8 mouse cellular contexts compared by ENCODE assay signal in genomic region chr17:83706594-83707126, GRCm38 (mm10). TPM values are rescaled to one million over a fixed set of nuclear protein-coding genes. Genes with fewer than 3 reads are reported as not detected.
DNase-seq lines count a peak whose midpoint lies in the region; ATAC-seq and TF ChIP-seq lines count a peak whose summit lies in the region.

No protein-coding gene starts in this region.

- no peaks in the 10 kb centered on the region for H3K9me3 ChIP-seq in heart, embryonic 10.5 days
- no peaks in the 10 kb centered on the region for H3K9me3 ChIP-seq in lung, embryonic 16.5 days (ENCODE audit: control insufficient read depth, low read length)

- ATAC-seq in lung, embryonic 16.5 days (ENCODE audit: low read depth): peak; percentile 73

- H3K4me2 ChIP-seq in lung, embryonic 16.5 days (ENCODE audit: low read depth, low read length): peak overlapping the region; percentile 88

- no peaks in the 10 kb centered on the region for H3K27me3 ChIP-seq in heart, embryonic 10.5 days (ENCODE audit: insufficient read depth, poor library complexity, severe bottlenecking)
- H3K27me3 ChIP-seq in lung, embryonic 16.5 days (ENCODE audit: control insufficient read depth, insufficient read depth, low read depth, low read length): no peaks in the 10 kb centered on the region

- peaks cover 20% of the 10 kb centered on the region; the same call in 1 of the 2 replicates for H3K36me3 ChIP-seq in heart, embryonic 10.5 days
- H3K36me3 ChIP-seq in lung, embryonic 16.5 days (ENCODE audit: control insufficient read depth, insufficient read depth, low read length): no peaks in the 10 kb centered on the region; the same call in 1 of the 2 replicates

- no peak for TF ChIP-seq POLR2A in olfactory bulb, adult 2 months (IDR thresholded peaks at IDR 0.05; ENCODE audit: insufficient read depth, low read depth, low read length)

- peak overlapping the region; percentile 86 for H3K9ac ChIP-seq in lung, embryonic 16.5 days (ENCODE audit: low read length)

- H3K4me1 ChIP-seq in heart, embryonic 10.5 days: peaks cover 22% of the 10 kb centered on the region
- peaks cover 18% of the 10 kb centered on the region for H3K4me1 ChIP-seq in lung, embryonic 16.5 days (replicated peaks; ENCODE audit: control insufficient read depth, insufficient read depth, low read length)
- peaks cover 11% of the 10 kb centered on the region for H3K4me1 ChIP-seq in olfactory bulb, adult 2 months (ENCODE audit: control insufficient read depth, insufficient read depth, low read length)

- H3K27ac ChIP-seq in heart, embryonic 10.5 days: peak overlapping the region; percentile 100
- peak overlapping the region; percentile 96 for H3K27ac ChIP-seq in lung, embryonic 16.5 days (ENCODE audit: low read length)
- H3K27ac ChIP-seq in olfactory bulb, adult 2 months (ENCODE audit: insufficient read depth, low read depth, low read length): peak overlapping the region; percentile 75

- 1% methylated on average over 19 of the region's 19 CpGs for WGBS in heart, embryonic 10.5 days
- WGBS in lung, embryonic 16.5 days: under 1% methylated on average over 19 of the region's 19 CpGs
- 7% methylated on average over 19 of the region's 19 CpGs for WGBS in olfactory bulb, adult 2 months

- H3K4me3 ChIP-seq in heart, embryonic 10.5 days: peak overlapping the region; percentile 98
- peak overlapping the region; percentile 68 for H3K4me3 ChIP-seq in lung, embryonic 16.5 days (ENCODE audit: low read length)
- H3K4me3 ChIP-seq in olfactory bulb, adult 2 months (ENCODE audit: insufficient read depth, low read depth, low read length): peak overlapping the region; percentile 83

- no peak for TF ChIP-seq CTCF in olfactory bulb, adult 2 months (IDR thresholded peaks at IDR 0.05; ENCODE audit: insufficient read depth, low read depth, low read length)

- peak; percentile 49 to 58 for DNase-seq in B cell, adult 2 months
- DNase-seq in adipocyte (ENCODE audit: low spot score): peak; percentile 61
- peak; percentile 23 for DNase-seq in embryo, embryonic 11.5 days (ENCODE audit: low read depth, low spot score)
- peak; percentile 78 for DNase-seq in heart, embryonic 10.5 days (ENCODE audit: low spot score)
- DNase-seq in kidney, adult 8-10 months: peak; percentile 23 to 26
- peak; percentile 62 to 67 for DNase-seq in thymus, postnatal 36 days

RNA-seq across cellular contexts. Expression of gene Mta3, which starts 0.7 kb away (rescaled TPM):
- polyA plus RNA-seq in heart, embryonic 10.5 days (2016; fragmentation: Nextera tagmentation; extraction: Ambion mirVana): 45.7 and 50.5 TPM in 2 replicates
- polyA plus RNA-seq in lung, embryonic 16.5 days (2015; fragmentation: Nextera tagmentation; extraction: Ambion mirVana): 41.4 and 44.5 TPM in 2 replicates
- polyA plus RNA-seq in olfactory bulb, adult 2 months (2012; ENCODE audit: insufficient read depth, insufficient read length, low replicate concordance, missing spikeins): not detected in 2 replicates

Comparison
In these comparisons a context has a peak if more than half of its experiments do, and no peak if none do; other contexts are left out.
1. Peak in every context shown above with its lines: DNase-seq, ATAC-seq, H3K4me3 ChIP-seq and H3K27ac ChIP-seq.
2. DNase-seq: peak in every context shown above with its lines; median percentile 78 in heart, embryonic 10.5 days; 64 in thymus, postnatal 36 days; 61 in adipocyte; 54 in B cell, adult 2 months; 24 in kidney, adult 8-10 months; 23 in embryo, embryonic 11.5 days.